Mouse (Mus musculus) neural tube, embryonic 15.5 days (tissue): ENCODE data around the gene E2f6. TPM values are rescaled to one million over a fixed set of nuclear protein-coding genes. Genes with fewer than 3 reads are reported as not detected.

Experiments
- ATAC-seq: fragments of 200-750 bp; cut with Nextera tagmentation; 2 replicates; pipeline ENCODE4 v1.8.0; 2017; ENCODE audit warnings: mild to moderate bottlenecking, moderate TSS enrichment, moderate library complexity; ENCODE audit not compliant: low FRiP score
- H3K27ac ChIP-seq: fragments of 300-500 bp; sonication (generic); replicated peaks from 2 replicates; pipeline ENCODE4 v1.5.1; 2015; ENCODE audit warnings: mild to moderate bottlenecking, inconsistent platforms
- H3K27me3 ChIP-seq: fragments of 300-500 bp; sonication (generic); replicated peaks from 2 replicates; pipeline ENCODE4 v1.6.1; 2015; ENCODE audit warnings: inconsistent platforms
- H3K36me3 ChIP-seq: fragments of 300-500 bp; sonication (generic); 2 replicates; pipeline ENCODE4 v1.6.1; 2015; ENCODE audit warnings: inconsistent platforms
- H3K4me1 ChIP-seq: fragments of 300-500 bp; sonication (generic); 2 replicates; pipeline ENCODE4 v1.6.1; 2015; ENCODE audit warnings: inconsistent platforms
- H3K4me2 ChIP-seq: fragments of 300-500 bp; sonication (generic); 2 replicates; pipeline ENCODE4 v1.6.1; 2015; ENCODE audit warnings: inconsistent platforms, mild to moderate bottlenecking, moderate library complexity
- H3K4me3 ChIP-seq: fragments of 300-500 bp; sonication (generic); replicated peaks from 2 replicates; pipeline ENCODE4 v1.5.1; 2015; ENCODE audit warnings: mild to moderate bottlenecking, inconsistent platforms
- H3K9ac ChIP-seq: fragments of 300-500 bp; sonication (generic); replicated peaks from 2 replicates; pipeline ENCODE4 v1.6.1; 2015; ENCODE audit warnings: mild to moderate bottlenecking, inconsistent platforms
- H3K9me3 ChIP-seq: fragments of 300-500 bp; sonication (generic); replicated peaks from 2 replicates; pipeline ENCODE4 v1.6.1; 2016; ENCODE audit warnings: inconsistent platforms
- WGBS: fragments of 180-500 bp; shearing (Covaris S2); methylation state at CpG from one replicate; pipeline ENCODE4 v1.1.7; 2015; ENCODE audit warnings: mixed read lengths; 5-methylcytosine and 5-hydroxymethylcytosine counted together
- polyA plus RNA-seq: library from polyadenylated mRNA; unstranded; fragments of >200 nt; fragmentation: Nextera tagmentation; extraction: Ambion mirVana; gene quantifications from 2 replicates; pipeline ENCODE4 v1.2.1, GENCODE M21; 2015

Gene E2f6
- polyA plus RNA-seq, 1 experiment from 2014 or later: 26.3 TPM

DNA sequence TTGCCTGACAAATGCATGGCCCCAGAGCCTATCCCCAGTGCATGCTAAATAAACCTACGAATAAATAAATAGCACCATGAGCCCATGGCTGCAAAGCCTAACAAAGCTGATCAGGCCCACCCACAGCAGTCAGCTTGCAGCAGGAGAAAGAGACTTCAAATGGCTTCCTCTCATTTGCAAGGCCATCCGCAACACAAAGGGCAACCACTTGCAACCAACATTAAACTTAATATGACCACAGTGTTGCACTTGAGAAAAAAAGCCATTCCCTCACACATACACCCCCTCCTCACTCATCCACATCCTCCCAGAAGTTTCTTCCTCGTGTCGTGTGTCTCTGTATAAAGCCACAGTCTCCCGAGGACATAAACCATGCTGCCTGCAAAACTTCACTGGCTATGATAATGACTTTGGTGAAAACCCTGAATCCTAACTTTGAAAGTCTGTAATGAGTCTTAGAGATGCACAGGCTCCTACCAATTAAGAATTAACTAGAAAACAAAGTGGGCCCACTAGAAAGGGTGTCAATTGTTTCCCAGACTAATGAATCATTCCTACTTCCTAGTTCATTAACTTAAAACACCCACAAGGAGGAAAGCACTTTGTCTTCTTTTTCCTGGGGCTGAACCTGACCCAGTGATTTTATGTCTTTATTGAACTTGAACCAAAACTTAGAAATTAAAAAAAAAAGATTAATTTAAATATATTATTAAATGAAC lies 7.4 kb upstream of the E2f6 start:
- Histone ChIP-seq H3K27ac (no peak overlapping the region), H3K36me3 (no peaks in the 10 kb centered on the region), H3K4me3 (no peak overlapping the region), H3K9ac (no peak overlapping the region), H3K9me3 (no peaks in the 10 kb centered on the region), H3K4me2 (no peak overlapping the region), H3K4me1 (peaks cover 18% of the 10 kb centered on the region), H3K27me3 (peaks cover 11% of the 10 kb centered on the region; the same call in 1 of the 2 replicates)
- ATAC-seq: no peak
- 11% methylated on average over 5 of the region's 5 CpGs for WGBS

- WGBS: 16% methylated on average over 5 of the region's 5 CpGs
- H3K27ac ChIP-seq: no peak overlapping the region
- ATAC-seq: no peak
Measured at GRCm38 (mm10) chr12:16803956-16804430, 6.8 kb upstream of the E2f6 start.

DNA sequence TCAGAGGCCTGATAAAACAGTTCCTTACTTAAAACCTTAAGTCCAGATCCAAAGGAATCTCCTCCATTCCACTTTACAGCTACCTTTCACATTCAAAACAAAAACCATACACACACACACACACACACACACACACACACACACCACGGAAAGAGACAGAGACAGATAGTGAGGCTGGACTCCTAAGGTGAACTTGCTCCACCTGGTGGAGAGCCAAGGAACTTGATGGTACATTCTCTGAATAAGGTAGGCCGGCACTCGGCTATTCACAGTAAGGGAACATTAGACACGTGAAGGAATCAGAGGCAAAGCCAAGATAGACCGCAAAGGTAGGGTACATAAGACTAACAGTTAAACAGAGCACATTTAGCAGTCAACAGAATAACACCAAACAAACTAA lies 5.3 kb upstream of the E2f6 start:
- peak; percentile 82 for ATAC-seq
- Histone ChIP-seq H3K27me3 (peaks cover 26% of the 10 kb centered on the region; the same call in 1 of the 2 replicates), H3K27ac (no peak overlapping the region), H3K4me1 (0 out of 2 replicates have a peak, but pooled peaks cover 3% of the 10 kb centered on the region), H3K36me3 (no peaks in the 10 kb centered on the region), H3K9me3 (no peaks in the 10 kb centered on the region), H3K9ac (no peak overlapping the region), H3K4me2 (no peak overlapping the region), H3K4me3 (no peak overlapping the region)
- WGBS: 5% methylated on average over 5 of the region's 5 CpGs

More at GRCm38 (mm10) chr12:16803956-16804430, 6.8 kb upstream of the E2f6 start:
- Histone ChIP-seq H3K4me3 (no peak overlapping the region), H3K36me3 (no peaks in the 10 kb centered on the region), H3K4me2 (no peak overlapping the region), H3K4me1 (peaks cover 16% of the 10 kb centered on the region), H3K27me3 (peaks cover 15% of the 10 kb centered on the region; the same call in 1 of the 2 replicates), H3K9ac (no peak overlapping the region), H3K9me3 (no peaks in the 10 kb centered on the region)

GRCm38 (mm10) chr12:16808045-16808444 lies 2.7 kb upstream of the E2f6 start:
- Histone ChIP-seq H3K36me3 (no peaks in the 10 kb centered on the region), H3K9ac (no peak overlapping the region), H3K4me2 (no peak overlapping the region), H3K9me3 (no peaks in the 10 kb centered on the region), H3K27ac (no peak overlapping the region), H3K4me1 (peaks cover 17% of the 10 kb centered on the region), H3K27me3 (peaks cover 26% of the 10 kb centered on the region; the same call in 1 of the 2 replicates), H3K4me3 (no peak overlapping the region)
- no peak for ATAC-seq
- 44% methylated on average over 3 of the region's 3 CpGs for WGBS

- H3K27ac ChIP-seq: no peak overlapping the region; the same call in 1 of the 2 replicates
- ATAC-seq: 0 out of 2 replicates have a peak, but pooled peaks have one; percentile 3
- peak overlapping the region; percentile 94 for H3K4me3 ChIP-seq
- H3K9ac ChIP-seq: peak overlapping the region; percentile 96
- 7% methylated on average over 15 of the region's 15 CpGs for WGBS
- peak overlapping the region; percentile 84 for H3K4me2 ChIP-seq
- H3K4me1 ChIP-seq: peaks cover 25% of the 10 kb centered on the region
- H3K9me3 ChIP-seq: no peaks in the 10 kb centered on the region
- 0 out of 2 replicates have a peak, but pooled peaks cover 4% of the 10 kb centered on the region for H3K36me3 ChIP-seq
- peaks cover 26% of the 10 kb centered on the region; the same call in 1 of the 2 replicates for H3K27me3 ChIP-seq
Measured at GRCm38 (mm10) chr12:16811477-16811876, 714 bp downstream of the E2f6 start.

GRCm38 (mm10) chr12:16817147-16817546 lies 6.4 kb downstream of the E2f6 start:
- WGBS: 84% methylated on average over 4 of the region's 4 CpGs
- no peaks in the 10 kb centered on the region for H3K27me3 ChIP-seq
- H3K9me3 ChIP-seq: no peaks in the 10 kb centered on the region
- peaks cover 21% of the 10 kb centered on the region for H3K4me1 ChIP-seq
- no peak for ATAC-seq
- H3K4me3 ChIP-seq: no peak overlapping the region
- peaks cover 42% of the 10 kb centered on the region for H3K36me3 ChIP-seq
- H3K4me2 ChIP-seq: no peak overlapping the region
- no peak overlapping the region for H3K9ac ChIP-seq
- H3K27ac ChIP-seq: no peak overlapping the region

- Histone ChIP-seq H3K4me3 (no peak overlapping the region), H3K36me3 (peaks cover 53% of the 10 kb centered on the region), H3K4me2 (no peak overlapping the region), H3K9ac (no peak overlapping the region), H3K27me3 (no peaks in the 10 kb centered on the region), H3K9me3 (no peaks in the 10 kb centered on the region), H3K4me1 (peaks cover 10% of the 10 kb centered on the region), H3K27ac (no peak overlapping the region)
- ATAC-seq: peak; percentile 68; the same call in 1 of the 2 replicates
- WGBS: 15% methylated on average over 11 of the region's 11 CpGs
Measured at GRCm38 (mm10) chr12:16818513-16818912, 7.8 kb downstream of the E2f6 start.

DNA sequence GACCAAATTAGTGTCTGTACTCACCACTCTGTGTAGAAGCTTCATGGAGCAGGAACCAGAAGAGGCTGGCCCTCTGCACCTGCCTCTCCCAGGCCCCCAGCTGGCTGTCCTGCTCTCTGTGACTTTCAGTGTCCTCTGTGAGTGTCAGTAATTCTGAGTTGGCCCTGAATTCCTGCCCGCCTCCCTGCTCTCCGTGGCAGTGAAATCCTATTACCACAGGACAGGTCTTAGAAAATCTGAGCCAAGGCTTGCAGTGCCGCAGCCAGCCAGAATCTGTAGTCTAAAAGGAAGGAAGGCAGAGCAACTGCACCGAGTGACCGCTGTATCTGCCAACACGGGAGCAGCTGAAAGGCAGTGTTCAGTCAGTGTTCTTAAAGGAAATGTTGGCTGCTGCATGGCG lies 10.0 kb downstream of the E2f6 start:
- no peaks in the 10 kb centered on the region for H3K9me3 ChIP-seq
- no peaks in the 10 kb centered on the region for H3K27me3 ChIP-seq
- H3K4me3 ChIP-seq: no peak overlapping the region
- H3K4me2 ChIP-seq: no peak overlapping the region
- no peak overlapping the region for H3K9ac ChIP-seq
- H3K36me3 ChIP-seq: peaks cover 70% of the 10 kb centered on the region
- H3K4me1 ChIP-seq: peaks cover 5% of the 10 kb centered on the region; the same call in 1 of the 2 replicates
- 77% methylated on average over 7 of the region's 7 CpGs for WGBS
- peak overlapping the region; percentile 34; the same call in 1 of the 2 replicates for H3K27ac ChIP-seq
- ATAC-seq: no peak

DNA sequence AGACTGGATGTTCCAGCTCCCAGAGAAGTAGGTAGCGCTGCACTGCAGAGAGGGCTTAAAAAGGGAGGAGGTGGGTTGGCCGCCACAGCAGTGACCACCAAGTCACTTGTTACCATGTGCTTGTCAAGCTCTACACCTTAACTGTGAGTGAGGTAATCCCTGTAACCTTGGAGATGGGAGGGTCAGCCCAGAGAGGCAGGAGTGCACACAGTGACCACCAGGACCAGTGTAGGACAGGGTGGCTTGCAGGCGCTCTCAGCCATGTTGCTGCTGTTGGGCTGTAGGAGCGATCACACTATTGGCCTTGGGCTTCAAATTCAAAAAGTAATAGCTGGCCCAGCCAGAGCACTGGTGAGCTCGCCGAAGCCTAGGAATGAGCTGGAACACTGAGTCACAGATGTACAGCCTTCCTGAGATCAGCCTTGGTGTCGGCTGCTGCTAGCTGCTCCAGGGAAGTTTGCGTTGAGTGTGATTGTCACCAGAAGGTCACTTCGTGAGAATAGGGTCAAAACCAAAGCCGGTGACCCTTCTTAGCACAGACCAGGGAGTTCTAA lies 11.5 kb downstream of the E2f6 start:
- ATAC-seq: no peak
- H3K27ac ChIP-seq: no peak overlapping the region
- H3K9me3 ChIP-seq: no peaks in the 10 kb centered on the region
- peaks cover 73% of the 10 kb centered on the region for H3K36me3 ChIP-seq
- WGBS: 97% methylated on average over 10 of the region's 10 CpGs
- H3K27me3 ChIP-seq: no peaks in the 10 kb centered on the region
- peaks cover 5% of the 10 kb centered on the region; the same call in 1 of the 2 replicates for H3K4me1 ChIP-seq
- H3K9ac ChIP-seq: no peak overlapping the region
- H3K4me2 ChIP-seq: no peak overlapping the region
- no peak overlapping the region for H3K4me3 ChIP-seq

GRCm38 (mm10) chr12:16823701-16824100 lies 12.9 kb downstream of the E2f6 start:
- H3K27me3 ChIP-seq: no peaks in the 10 kb centered on the region
- no peaks in the 10 kb centered on the region; the same call in 1 of the 2 replicates for H3K4me1 ChIP-seq
- 100% methylated on average over 1 of the region's 1 CpGs for WGBS
- no peak overlapping the region for H3K4me2 ChIP-seq
- no peak overlapping the region for H3K9ac ChIP-seq
- peaks cover 79% of the 10 kb centered on the region for H3K36me3 ChIP-seq
- H3K27ac ChIP-seq: no peak overlapping the region
- ATAC-seq: no peak
- no peak overlapping the region for H3K4me3 ChIP-seq
- no peaks in the 10 kb centered on the region for H3K9me3 ChIP-seq

DNA sequence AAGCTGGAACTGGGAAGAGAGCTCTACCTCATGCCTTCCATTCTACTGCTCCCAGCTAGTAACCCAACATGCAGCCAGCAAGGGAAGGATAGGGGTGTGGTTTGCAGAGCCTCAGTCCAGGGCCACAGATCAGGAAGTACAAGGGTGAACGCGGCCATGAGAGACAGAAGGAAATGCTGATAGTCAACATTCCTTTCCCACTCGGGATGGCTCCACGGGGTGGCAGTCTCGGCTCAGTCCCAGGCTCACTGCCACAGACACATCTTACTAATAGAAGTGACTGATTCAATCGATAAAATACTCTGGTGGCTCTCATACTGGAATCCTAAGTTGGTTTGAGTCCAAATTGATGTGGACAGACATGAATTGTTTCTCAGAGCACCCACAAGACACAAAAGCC lies 17.7 kb downstream of the E2f6 start:
- H3K9me3 ChIP-seq: no peaks in the 10 kb centered on the region
- H3K36me3 ChIP-seq: peaks cover 47% of the 10 kb centered on the region
- no peak overlapping the region for H3K27ac ChIP-seq
- no peak overlapping the region for H3K9ac ChIP-seq
- no peaks in the 10 kb centered on the region for H3K4me1 ChIP-seq
- H3K4me2 ChIP-seq: no peak overlapping the region
- no peak overlapping the region for H3K4me3 ChIP-seq
- no peaks in the 10 kb centered on the region for H3K27me3 ChIP-seq
- 84% methylated on average over 6 of the region's 6 CpGs for WGBS
- no peak for ATAC-seq

GRCm38 (mm10) chr12:16829785-16830184 lies 19.0 kb downstream of the E2f6 start:
- Histone ChIP-seq H3K4me2 (no peak overlapping the region), H3K27ac (no peak overlapping the region), H3K27me3 (no peaks in the 10 kb centered on the region), H3K9me3 (no peaks in the 10 kb centered on the region), H3K4me3 (no peak overlapping the region), H3K9ac (no peak overlapping the region), H3K36me3 (peaks cover 37% of the 10 kb centered on the region), H3K4me1 (no peaks in the 10 kb centered on the region)
- WGBS: 78% methylated on average over 2 of the region's 2 CpGs
- no peak for ATAC-seq
